Comparison of ENCODE assay signal across 1 mouse cellular context in genomic region chr1:36566425-36566824, GRCm38 (mm10).
A peak's percentile ranks its signal among the peaks of the same experiment; 100 is the strongest.
TF ChIP-seq lines count a peak whose summit lies in the region.

No protein-coding gene starts in this region.

TF ChIP-seq in CH12.LX, 34 proteins besides CTCF, POLR2A, EP300 and RAD21:
- TF ChIP-seq IRF4 (IDR thresholded peaks at IDR 0.05; ENCODE audit: low read depth, low read length) (0 out of 2 replicates have a peak, but pooled peaks have one; percentile 3), ZNF384 (IDR thresholded peaks at IDR 0.05; ENCODE audit: low read depth, low read length) (0 out of 2 replicates have a peak, but pooled peaks have one; percentile 5), MAFK (IDR thresholded peaks at IDR 0.05; ENCODE audit: insufficient replicate concordance, low read length) (no peak)
